Mouse (Mus musculus) midbrain, embryonic 14.5 days (tissue): ENCODE results near the gene Wdr63. TPM values are rescaled to one million over a fixed set of nuclear protein-coding genes. Genes with fewer than 3 reads are reported as not detected.

ENCODE experiments used
- ATAC-seq: fragments of 200-750 bp; cut with Nextera tagmentation; 2 replicates; pipeline ENCODE4 v1.8.0; 2017; ENCODE audit warnings: moderate number of reproducible peaks, moderate library complexity; ENCODE audit not compliant: low FRiP score, low TSS enrichment
- DNase-seq: peaks from one replicate; pipeline ENCODE4 v3.0.0-alpha.2; 2015
- H3K27ac ChIP-seq: fragments of 300-500 bp; sonication (generic); replicated peaks from 2 replicates; pipeline ENCODE4 v1.5.1; 2014; ENCODE audit warnings: mild to moderate bottlenecking, low read depth, low read length, moderate library complexity
- H3K27me3 ChIP-seq: fragments of 300-500 bp; sonication (generic); 2 replicates; pipeline ENCODE4 v1.6.1; 2014; ENCODE audit warnings: low read length, control low read depth, mixed read lengths; ENCODE audit not compliant: control insufficient read depth, insufficient read depth
- H3K36me3 ChIP-seq: fragments of 300-500 bp; sonication (generic); 2 replicates; pipeline ENCODE4 v1.6.1; 2014; ENCODE audit warnings: low read length, control low read depth; ENCODE audit not compliant: control insufficient read depth, insufficient read depth
- H3K4me1 ChIP-seq: fragments of 300-500 bp; sonication (generic); 2 replicates; pipeline ENCODE4 v1.6.1; 2014; ENCODE audit warnings: mild to moderate bottlenecking, antibody characterized with exemption, low read length, control low read depth; ENCODE audit not compliant: control insufficient read depth, insufficient read depth
- H3K4me2 ChIP-seq: fragments of 300-500 bp; sonication (generic); 2 replicates; pipeline ENCODE4 v1.6.1; 2014; ENCODE audit warnings: mild to moderate bottlenecking, low read length, moderate library complexity
- H3K4me3 ChIP-seq: fragments of 300-500 bp; sonication (generic); replicated peaks from 2 replicates; pipeline ENCODE4 v1.5.1; 2014; ENCODE audit warnings: low read depth, low read length
- H3K9ac ChIP-seq: fragments of 300-500 bp; sonication (generic); replicated peaks from 2 replicates; pipeline ENCODE4 v1.6.1; 2014; ENCODE audit warnings: mild to moderate bottlenecking, low read length, moderate library complexity
- H3K9me3 ChIP-seq: fragments of 300-500 bp; sonication (generic); 2 replicates; pipeline ENCODE4 v1.6.1; 2016; ENCODE audit warnings: low read length, control low read depth, mixed read lengths; ENCODE audit not compliant: control insufficient read depth
- WGBS: fragments of 180-500 bp; shearing (Covaris S2); extraction: QIAGEN DNeasy Blood & Tissue Kit; methylation state at CpG from one replicate; pipeline ENCODE4 v1.1.7; 2014; 5-methylcytosine and 5-hydroxymethylcytosine counted together
- polyA plus RNA-seq: library from polyadenylated mRNA; unstranded; fragments of >200 nt; fragmentation: Nextera tagmentation; extraction: Ambion mirVana; gene quantifications from 2 replicates; pipeline ENCODE4 v1.2.1, GENCODE M21; 2014

Wdr63 gene
- polyA plus RNA-seq: 0.51 and 0.83 TPM in 2 replicates

- Histone ChIP-seq H3K27me3 (no peaks in the 10 kb centered on the region), H3K27ac (no peak within 1 kb of the TSS), H3K9me3 (no peaks in the 10 kb centered on the region), H3K9ac (no peak within 1 kb of the TSS; the same call in 1 of the 2 replicates), H3K4me1 (no peaks in the 10 kb centered on the region), H3K36me3 (no peaks in the 10 kb centered on the region), H3K4me2 (peak within 1 kb of the TSS; percentile 61), H3K4me3 (peak within 1 kb of the TSS; percentile 30)
- 9% methylated on average over 18 of the region's 18 CpGs for WGBS
- ATAC-seq (peak; percentile 96), DNase-seq (peak; percentile 94)
Observed at GRCm38 (mm10) chr3:146107921-146108571, at the start of gene Wdr63. Wdr63 (minus strand) TSS chr3:146108130.

GRCm38 (mm10) chr3:146156811-146157210, 48.9 kb upstream of the Wdr63 start:
- no peak overlapping the region for H3K4me2 ChIP-seq
- DNase-seq: no peak
- WGBS: 76% methylated on average over 2 of the region's 2 CpGs
- ATAC-seq: no peak
- no peaks in the 10 kb centered on the region for H3K4me1 ChIP-seq
- no peak overlapping the region for H3K4me3 ChIP-seq
- peaks cover under 1% of the 10 kb centered on the region for H3K27me3 ChIP-seq
- H3K27ac ChIP-seq: no peak overlapping the region
- no peaks in the 10 kb centered on the region for H3K36me3 ChIP-seq
- H3K9me3 ChIP-seq: no peaks in the 10 kb centered on the region
- no peak overlapping the region for H3K9ac ChIP-seq

GRCm38 (mm10) chr3:146155628-146156576, 48.0 kb upstream of the Wdr63 start:
- 85% methylated on average over 13 of the region's 13 CpGs for WGBS
- no peaks in the 10 kb centered on the region for H3K36me3 ChIP-seq
- peaks cover 8% of the 10 kb centered on the region for H3K27me3 ChIP-seq
- H3K9me3 ChIP-seq: no peaks in the 10 kb centered on the region
- no peaks in the 10 kb centered on the region for H3K4me1 ChIP-seq
- H3K4me3 ChIP-seq: no peak overlapping the region
- no peak overlapping the region for H3K9ac ChIP-seq
- no peak for ATAC-seq
- H3K27ac ChIP-seq: no peak overlapping the region
- no peak overlapping the region for H3K4me2 ChIP-seq
- no peak for DNase-seq

GRCm38 (mm10) chr3:146153862-146154611, 46.1 kb upstream of the Wdr63 start:
- H3K9ac ChIP-seq: no peak overlapping the region
- H3K36me3 ChIP-seq: no peaks in the 10 kb centered on the region
- H3K27me3 ChIP-seq: peaks cover 25% of the 10 kb centered on the region
- H3K4me2 ChIP-seq: peak overlapping the region; percentile 8; the same call in 1 of the 2 replicates
- WGBS: 19% methylated on average over 12 of the region's 12 CpGs
- DNase-seq (peak; percentile 37), ATAC-seq (no peak; the same call in 1 of the 2 replicates)
- no peaks in the 10 kb centered on the region for H3K9me3 ChIP-seq
- H3K4me3 ChIP-seq: no peak overlapping the region
- H3K4me1 ChIP-seq: peaks cover 8% of the 10 kb centered on the region; the same call in 1 of the 2 replicates
- H3K27ac ChIP-seq: no peak overlapping the region

GRCm38 (mm10) chr3:146152913-146153312, 45.0 kb upstream of the Wdr63 start:
- Histone ChIP-seq H3K36me3 (no peaks in the 10 kb centered on the region), H3K9ac (no peak overlapping the region), H3K9me3 (no peaks in the 10 kb centered on the region), H3K4me1 (peaks cover 8% of the 10 kb centered on the region; the same call in 1 of the 2 replicates), H3K4me2 (no peak overlapping the region), H3K27ac (no peak overlapping the region), H3K27me3 (peaks cover 26% of the 10 kb centered on the region), H3K4me3 (no peak overlapping the region)
- WGBS: 75% methylated on average over 2 of the region's 2 CpGs
- DNase-seq (no peak), ATAC-seq (no peak)

- WGBS: 89% methylated on average over 8 of the region's 8 CpGs
- Histone ChIP-seq H3K27ac (no peak overlapping the region), H3K9me3 (no peaks in the 10 kb centered on the region), H3K4me1 (peaks cover 8% of the 10 kb centered on the region; the same call in 1 of the 2 replicates), H3K4me2 (no peak overlapping the region), H3K36me3 (no peaks in the 10 kb centered on the region), H3K4me3 (no peak overlapping the region), H3K9ac (no peak overlapping the region), H3K27me3 (peaks cover 26% of the 10 kb centered on the region)
- no peak for ATAC-seq
- no peak for DNase-seq
Observed at GRCm38 (mm10) chr3:146152348-146152747, 44.4 kb upstream of the Wdr63 start.

- no peak overlapping the region for H3K4me2 ChIP-seq
- H3K9ac ChIP-seq: no peak overlapping the region
- no peak for ATAC-seq
- no peaks in the 10 kb centered on the region for H3K36me3 ChIP-seq
- no peaks in the 10 kb centered on the region for H3K9me3 ChIP-seq
- H3K4me3 ChIP-seq: no peak overlapping the region
- H3K27ac ChIP-seq: no peak overlapping the region
- H3K27me3 ChIP-seq: peaks cover 26% of the 10 kb centered on the region
- no peak for DNase-seq
- 93% methylated on average over 8 of the region's 8 CpGs for WGBS
- peaks cover 8% of the 10 kb centered on the region; the same call in 1 of the 2 replicates for H3K4me1 ChIP-seq
Observed at GRCm38 (mm10) chr3:146151755-146152154, 43.8 kb upstream of the Wdr63 start.

GRCm38 (mm10) chr3:146151328-146151727, 43.4 kb upstream of the Wdr63 start:
- no peak overlapping the region for H3K9ac ChIP-seq
- ATAC-seq: no peak
- peaks cover 26% of the 10 kb centered on the region for H3K27me3 ChIP-seq
- no peak overlapping the region for H3K4me2 ChIP-seq
- no peak overlapping the region for H3K27ac ChIP-seq
- WGBS: 96% methylated on average over 10 of the region's 10 CpGs
- DNase-seq: no peak
- no peak overlapping the region for H3K4me3 ChIP-seq
- H3K9me3 ChIP-seq: no peaks in the 10 kb centered on the region
- no peaks in the 10 kb centered on the region for H3K36me3 ChIP-seq
- peaks cover 8% of the 10 kb centered on the region; the same call in 1 of the 2 replicates for H3K4me1 ChIP-seq
